Mouse (Mus musculus): ENCODE data around the gene Esd. TPM values are rescaled to one million over a fixed set of nuclear protein-coding genes. Genes with fewer than 3 reads are reported as not detected.

The Esd gene
- 353 and 357 TPM in 2 replicates for polyA plus RNA-seq (2016; fragmentation: Nextera tagmentation; extraction: Ambion mirVana)

DNA sequence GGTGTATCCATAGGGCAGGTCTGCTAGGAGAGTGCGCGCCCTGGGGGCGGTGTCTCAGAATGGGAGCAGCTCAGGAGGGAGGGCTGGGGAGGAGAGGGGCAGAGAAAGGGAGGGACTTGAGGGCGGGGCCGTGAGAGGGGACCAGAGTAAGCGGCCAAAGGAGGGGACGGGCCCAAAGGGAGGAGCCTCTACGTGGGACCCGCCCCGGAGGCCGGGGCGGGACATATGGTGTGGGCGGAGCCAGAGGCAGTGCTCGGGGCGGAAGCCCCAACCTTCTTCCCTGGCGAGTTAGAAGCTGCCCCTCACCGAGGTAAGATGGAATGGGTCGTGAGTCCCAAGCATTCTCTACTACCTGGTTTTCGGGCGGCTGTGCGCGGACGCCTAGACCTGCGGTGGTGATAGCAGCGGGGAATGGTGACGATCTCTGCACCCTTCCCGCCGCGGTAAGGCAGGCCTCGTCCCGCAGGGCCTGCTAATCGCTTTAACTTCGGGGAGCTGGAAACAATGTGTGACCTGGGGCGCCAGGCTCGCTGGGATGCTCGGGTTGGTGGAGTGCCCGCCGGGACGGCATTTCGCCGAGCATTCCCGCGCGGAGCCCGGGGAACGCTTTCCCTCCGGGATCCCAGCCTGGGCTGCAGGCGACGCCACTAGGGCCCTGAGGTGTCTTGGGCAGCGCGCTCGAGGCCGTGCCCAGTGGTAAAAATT is at the start of gene Esd:
TSS of gene Esd (plus strand) at position 219 of the 705 bp plus-strand sequence.
- Histone ChIP-seq H3K4me2 (replicated peaks) (peak within 1 kb of the TSS; percentile 49), H3K27ac (peak within 1 kb of the TSS; percentile 64), H3K9ac (peak within 1 kb of the TSS; percentile 80), H3K4me3 (peak within 1 kb of the TSS; percentile 62), H3K27me3 (no peaks in the 10 kb centered on the region), H3K4me1 (peaks cover 11% of the 10 kb centered on the region; the same call in 1 of the 2 replicates), H3K9me3 (no peaks in the 10 kb centered on the region), H3K36me3 (peaks cover 16% of the 10 kb centered on the region)
- peak; percentile 96 for ATAC-seq (ENCODE audit: insufficient number of reproducible peaks, insufficient read depth, low FRiP score, low TSS enrichment)
- under 1% methylated on average over 52 of the region's 53 CpGs for WGBS

DNA sequence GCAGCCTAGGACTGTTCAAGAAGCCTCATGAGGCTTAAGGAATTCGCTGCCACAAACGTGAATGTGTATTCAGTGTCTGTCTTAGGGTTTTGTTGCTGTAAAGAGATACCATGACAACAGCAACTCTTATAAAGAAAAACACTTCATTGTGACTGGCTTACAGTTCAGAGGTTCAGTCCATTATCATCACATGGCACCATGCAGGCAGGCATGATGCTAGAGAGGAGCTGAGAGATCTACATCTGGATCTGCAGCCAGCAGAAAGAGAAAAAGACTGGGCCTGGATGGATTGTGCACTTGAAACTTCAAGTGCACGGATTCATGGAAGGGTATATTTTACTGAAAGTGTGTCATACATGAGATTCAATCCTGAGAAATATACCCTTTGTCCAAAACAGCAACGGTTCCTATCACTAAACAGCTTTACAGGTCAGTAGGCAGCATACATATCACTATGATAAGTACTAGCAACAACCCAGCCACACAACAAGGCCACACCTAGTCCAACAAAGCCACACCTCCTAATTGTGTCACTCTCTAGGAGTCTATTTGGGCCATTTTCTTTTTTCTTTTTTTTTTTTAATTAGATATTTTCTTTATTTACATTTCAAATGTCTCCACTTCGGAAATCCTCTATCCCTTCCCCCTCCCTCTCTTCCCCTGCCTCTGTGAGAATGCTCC is 47.7 kb upstream of the Esd start:
- no peak overlapping the region for H3K9ac ChIP-seq
- H3K4me2 ChIP-seq (replicated peaks), result no peak overlapping the region
- H3K4me1 ChIP-seq, result no peaks in the 10 kb centered on the region
- ATAC-seq (ENCODE audit: insufficient number of reproducible peaks, insufficient read depth, low FRiP score, low TSS enrichment), result no peak
- WGBS, result 83% methylated on average over 5 of the region's 5 CpGs
- H3K4me3 ChIP-seq, result no peak overlapping the region
- H3K27me3 ChIP-seq, result no peaks in the 10 kb centered on the region
- H3K9me3 ChIP-seq, result no peaks in the 10 kb centered on the region
- H3K27ac ChIP-seq, result no peak overlapping the region
- H3K36me3 ChIP-seq, result no peaks in the 10 kb centered on the region

DNA sequence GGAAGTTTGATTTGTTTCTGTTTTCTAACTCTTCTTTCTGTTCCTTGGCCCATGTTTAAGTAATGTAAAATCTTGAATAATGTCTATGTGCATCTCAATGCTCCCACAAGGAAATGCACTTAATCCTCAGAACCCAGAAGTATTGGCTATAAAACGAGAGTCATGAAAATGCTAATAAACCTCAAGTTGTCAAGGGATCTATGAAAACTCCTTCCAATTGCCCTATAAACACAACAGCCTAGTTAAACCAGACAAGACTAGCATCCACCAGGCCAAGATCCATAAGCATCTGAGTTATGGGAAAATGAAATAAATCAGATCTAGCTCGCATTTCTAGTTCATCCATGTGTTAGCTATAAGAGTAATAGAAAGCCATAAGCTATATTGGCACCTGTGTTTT is 40.1 kb upstream of the Esd start:
- peaks cover 5% of the 10 kb centered on the region; the same call in 1 of the 2 replicates for H3K4me1 ChIP-seq
- H3K9me3 ChIP-seq, result no peaks in the 10 kb centered on the region
- ATAC-seq (ENCODE audit: insufficient number of reproducible peaks, insufficient read depth, low FRiP score, low TSS enrichment), result no peak
- no peaks in the 10 kb centered on the region for H3K27me3 ChIP-seq
- WGBS, result 88% methylated on average over 2 of the region's 2 CpGs
- H3K4me2 ChIP-seq (replicated peaks), result no peak overlapping the region
- no peak overlapping the region for H3K4me3 ChIP-seq
- no peaks in the 10 kb centered on the region for H3K36me3 ChIP-seq
- no peak overlapping the region for H3K9ac ChIP-seq
- H3K27ac ChIP-seq, result no peak overlapping the region

DNA sequence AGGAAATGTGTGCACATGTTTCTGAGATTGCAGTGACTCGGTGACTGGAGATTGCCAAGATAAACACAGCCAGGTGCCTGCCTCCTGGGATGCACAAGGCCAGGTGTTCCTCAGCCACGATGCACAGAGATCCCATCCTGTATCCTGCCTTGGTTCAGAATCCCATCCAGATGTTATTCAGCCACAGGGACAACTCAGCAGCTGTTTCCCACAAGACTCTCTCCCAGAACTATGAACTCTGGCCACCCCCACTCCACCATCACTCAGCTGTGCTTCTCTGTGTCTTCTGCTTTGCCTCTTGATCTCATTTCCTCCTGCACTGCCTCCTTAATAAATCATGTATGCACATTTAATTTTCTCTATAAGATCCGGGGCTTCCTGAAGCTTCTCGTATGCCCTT is 35.3 kb upstream of the Esd start:
- H3K4me2 ChIP-seq (replicated peaks), result no peak overlapping the region
- 41% methylated on average over 4 of the region's 4 CpGs for WGBS
- no peaks in the 10 kb centered on the region for H3K36me3 ChIP-seq
- H3K4me1 ChIP-seq, result peaks cover 6% of the 10 kb centered on the region; the same call in 1 of the 2 replicates
- no peaks in the 10 kb centered on the region for H3K27me3 ChIP-seq
- H3K9me3 ChIP-seq, result no peaks in the 10 kb centered on the region
- H3K4me3 ChIP-seq, result no peak overlapping the region
- ATAC-seq (ENCODE audit: insufficient number of reproducible peaks, insufficient read depth, low FRiP score, low TSS enrichment), result no peak
- H3K27ac ChIP-seq, result no peak overlapping the region
- no peak overlapping the region for H3K9ac ChIP-seq

DNA sequence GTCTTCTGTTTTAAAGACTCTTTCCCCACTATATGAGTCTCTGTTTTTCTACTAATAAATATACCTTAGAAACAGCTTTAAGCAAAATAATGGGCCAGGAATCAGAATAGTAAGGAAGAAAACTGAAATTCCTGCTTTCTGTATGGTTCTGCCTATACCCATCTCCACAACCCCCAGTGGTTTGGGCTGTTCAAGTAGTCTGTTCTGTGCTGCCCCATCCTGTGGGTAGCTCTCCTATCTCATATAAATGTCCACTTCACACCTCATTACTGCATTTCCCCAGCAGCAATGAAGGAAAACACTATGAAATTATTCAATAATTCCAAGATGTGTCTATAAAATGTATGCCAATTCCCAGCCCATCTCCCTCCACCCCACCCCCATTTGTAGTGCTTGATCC is 34.7 kb upstream of the Esd start:
- Histone ChIP-seq H3K27me3 (no peaks in the 10 kb centered on the region), H3K36me3 (no peaks in the 10 kb centered on the region), H3K27ac (no peak overlapping the region), H3K4me1 (peaks cover 6% of the 10 kb centered on the region; the same call in 1 of the 2 replicates), H3K9me3 (no peaks in the 10 kb centered on the region), H3K9ac (no peak overlapping the region), H3K4me2 (replicated peaks) (no peak overlapping the region), H3K4me3 (no peak overlapping the region)
- no peak for ATAC-seq (ENCODE audit: insufficient number of reproducible peaks, insufficient read depth, low FRiP score, low TSS enrichment)

DNA sequence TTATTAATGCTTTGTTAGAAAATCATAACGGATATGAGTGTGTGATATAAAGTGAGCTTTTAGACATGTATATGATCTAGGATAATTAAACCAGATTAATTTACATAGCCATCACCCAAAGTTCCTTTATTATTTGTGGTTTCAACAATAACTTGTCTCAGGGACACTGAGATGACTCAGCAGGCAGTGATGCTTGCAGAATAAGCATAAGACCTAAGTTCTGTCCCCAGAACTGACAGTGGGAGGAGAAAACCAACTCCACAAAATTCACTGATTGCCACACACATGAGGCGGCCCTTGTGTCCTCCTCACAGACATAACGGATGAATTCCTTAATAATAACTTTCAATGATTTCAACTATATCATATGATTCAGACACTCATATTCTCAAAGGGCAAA is 32.9 kb upstream of the Esd start:
- WGBS, result 83% methylated on average over 3 of the region's 3 CpGs
- Histone ChIP-seq H3K9ac (no peak overlapping the region), H3K4me1 (peaks cover 16% of the 10 kb centered on the region), H3K36me3 (no peaks in the 10 kb centered on the region), H3K27ac (no peak overlapping the region), H3K9me3 (no peaks in the 10 kb centered on the region), H3K27me3 (no peaks in the 10 kb centered on the region), H3K4me2 (replicated peaks) (no peak overlapping the region), H3K4me3 (no peak overlapping the region)
- ATAC-seq (ENCODE audit: insufficient number of reproducible peaks, insufficient read depth, low FRiP score, low TSS enrichment), result no peak

DNA sequence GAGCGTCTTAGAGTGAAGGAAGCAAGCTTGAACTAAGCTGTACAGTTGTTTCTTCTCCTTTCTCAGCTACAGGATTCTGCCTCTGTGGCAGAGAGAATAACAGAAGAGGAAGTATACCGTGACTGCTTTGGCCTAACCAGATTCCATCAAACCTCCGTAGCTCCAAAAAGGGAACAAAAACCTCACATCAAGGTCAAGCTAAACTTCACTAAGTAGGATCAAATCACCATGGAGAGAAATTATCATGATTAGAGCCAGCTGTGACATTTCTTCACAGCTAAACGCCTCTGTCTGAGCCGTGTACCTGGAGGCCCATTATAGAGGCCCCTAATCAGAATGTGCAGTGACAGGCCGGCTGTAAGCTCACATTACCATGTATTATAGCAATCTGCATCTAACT is 28.2 kb upstream of the Esd start:
- WGBS, result 17% methylated on average over 6 of the region's 6 CpGs
- no peaks in the 10 kb centered on the region for H3K27me3 ChIP-seq
- peaks cover 10% of the 10 kb centered on the region for H3K4me1 ChIP-seq
- H3K9me3 ChIP-seq, result no peaks in the 10 kb centered on the region
- H3K9ac ChIP-seq, result no peak overlapping the region
- no peak overlapping the region for H3K4me2 ChIP-seq (replicated peaks)
- H3K27ac ChIP-seq, result peak overlapping the region; percentile 61
- no peak for ATAC-seq (ENCODE audit: insufficient number of reproducible peaks, insufficient read depth, low FRiP score, low TSS enrichment)
- H3K4me3 ChIP-seq, result no peak overlapping the region
- no peaks in the 10 kb centered on the region for H3K36me3 ChIP-seq

DNA sequence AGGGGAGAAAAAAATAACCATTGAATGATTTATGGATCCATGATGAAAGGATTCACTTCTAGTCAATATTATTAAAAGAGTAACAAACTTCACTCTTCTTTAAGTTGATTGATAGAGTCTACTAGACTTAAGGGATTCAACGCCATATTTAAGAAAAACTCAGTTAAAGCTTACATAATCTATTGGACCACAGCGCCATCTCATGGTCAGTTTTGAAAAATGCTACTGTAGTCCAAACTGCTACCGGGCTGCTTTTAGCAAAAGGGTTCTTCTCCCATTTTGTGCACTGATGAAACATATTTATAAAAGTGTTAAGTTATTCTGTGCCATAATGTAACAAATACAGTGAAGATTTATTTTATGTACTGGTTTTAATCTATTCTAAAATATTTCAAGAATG is 23.0 kb upstream of the Esd start:
- H3K27me3 ChIP-seq, result no peaks in the 10 kb centered on the region
- no peak overlapping the region for H3K4me2 ChIP-seq (replicated peaks)
- H3K4me3 ChIP-seq, result no peak overlapping the region
- ATAC-seq (ENCODE audit: insufficient number of reproducible peaks, insufficient read depth, low FRiP score, low TSS enrichment), result no peak
- H3K36me3 ChIP-seq, result no peaks in the 10 kb centered on the region
- WGBS, result 20% methylated on average over 3 of the region's 3 CpGs
- H3K27ac ChIP-seq, result no peak overlapping the region
- no peak overlapping the region for H3K9ac ChIP-seq
- H3K4me1 ChIP-seq, result peaks cover 1% of the 10 kb centered on the region; the same call in 1 of the 2 replicates
- no peaks in the 10 kb centered on the region for H3K9me3 ChIP-seq

DNA sequence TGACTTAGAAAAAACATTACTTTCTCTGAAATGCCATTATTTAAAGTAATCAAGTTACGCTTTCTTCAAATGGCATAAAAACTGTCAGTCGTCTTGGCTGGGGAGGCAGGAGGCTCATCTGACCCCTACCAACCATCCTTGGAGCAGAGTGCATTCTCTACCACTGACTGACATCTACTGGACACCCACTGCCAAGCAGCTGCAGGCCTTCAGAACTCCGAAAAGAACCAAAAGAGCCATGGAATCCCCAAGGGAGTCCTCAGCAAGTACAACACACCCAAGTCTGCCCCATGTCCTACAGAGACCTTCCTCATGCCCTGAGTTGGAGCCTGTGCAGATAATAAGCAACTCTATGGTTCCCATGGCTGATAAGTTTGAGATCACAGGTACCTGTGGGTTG is 8.6 kb upstream of the Esd start:
- no peaks in the 10 kb centered on the region for H3K9me3 ChIP-seq
- H3K4me2 ChIP-seq (replicated peaks), result no peak overlapping the region
- H3K27ac ChIP-seq, result no peak overlapping the region
- H3K4me3 ChIP-seq, result no peak overlapping the region
- ATAC-seq (ENCODE audit: insufficient number of reproducible peaks, insufficient read depth, low FRiP score, low TSS enrichment), result no peak
- WGBS, result 71% methylated on average over 3 of the region's 3 CpGs
- no peak overlapping the region for H3K9ac ChIP-seq
- H3K4me1 ChIP-seq, result no peaks in the 10 kb centered on the region
- H3K36me3 ChIP-seq, result no peaks in the 10 kb centered on the region
- 0 out of 2 replicates have a peak, but pooled peaks cover 2% of the 10 kb centered on the region for H3K27me3 ChIP-seq

DNA sequence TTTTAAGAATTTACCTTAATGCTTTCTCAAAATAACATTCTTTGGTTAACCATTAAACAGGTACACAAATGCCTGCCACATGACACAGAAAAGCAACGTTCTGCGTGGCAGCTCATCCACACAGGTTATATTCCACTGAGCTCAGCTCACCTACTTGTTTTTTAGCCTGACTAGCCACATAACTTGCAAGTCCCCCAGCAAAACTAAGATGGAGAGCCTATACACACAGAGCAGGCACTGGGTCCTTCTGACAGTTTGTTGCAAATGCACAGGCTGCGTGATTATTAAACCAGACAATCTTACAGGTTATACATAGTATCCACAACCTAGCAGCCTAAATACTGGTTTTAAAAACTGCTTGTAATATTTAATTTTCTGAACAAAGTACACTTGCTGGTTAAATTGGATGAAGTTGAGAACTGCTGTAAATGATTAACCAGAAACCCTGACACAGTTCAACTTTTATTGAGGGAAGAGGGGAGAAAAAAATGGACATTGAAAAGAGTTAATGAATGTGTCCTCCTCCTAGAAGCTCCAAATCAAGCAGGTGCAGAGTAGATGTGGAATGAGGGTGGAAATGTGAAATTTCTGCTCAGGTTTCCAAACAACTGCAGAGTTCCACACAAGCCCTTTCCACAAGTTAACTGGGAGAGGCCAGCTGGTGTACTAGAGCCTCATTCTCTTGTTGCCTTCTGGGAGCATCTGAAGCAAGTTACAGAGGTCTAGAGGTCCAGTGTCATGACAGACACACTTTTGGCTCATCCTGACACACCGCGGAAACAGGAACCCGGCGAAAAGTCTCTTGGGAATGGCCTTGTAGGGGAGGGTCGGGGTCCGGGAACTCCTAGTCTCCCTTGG is 647 bp upstream of the Esd start:
- Histone ChIP-seq H3K4me2 (replicated peaks) (peak overlapping the region; percentile 49), H3K27ac (no peak overlapping the region), H3K27me3 (no peaks in the 10 kb centered on the region), H3K9ac (no peak overlapping the region), H3K4me1 (peaks cover 11% of the 10 kb centered on the region; the same call in 1 of the 2 replicates), H3K9me3 (no peaks in the 10 kb centered on the region), H3K4me3 (peak overlapping the region; percentile 62), H3K36me3 (peaks cover 8% of the 10 kb centered on the region; the same call in 1 of the 2 replicates)
- ATAC-seq (ENCODE audit: insufficient number of reproducible peaks, insufficient read depth, low FRiP score, low TSS enrichment), result peak; percentile 62; the same call in 1 of the 2 replicates
- 30% methylated on average over 9 of the region's 9 CpGs for WGBS

DNA sequence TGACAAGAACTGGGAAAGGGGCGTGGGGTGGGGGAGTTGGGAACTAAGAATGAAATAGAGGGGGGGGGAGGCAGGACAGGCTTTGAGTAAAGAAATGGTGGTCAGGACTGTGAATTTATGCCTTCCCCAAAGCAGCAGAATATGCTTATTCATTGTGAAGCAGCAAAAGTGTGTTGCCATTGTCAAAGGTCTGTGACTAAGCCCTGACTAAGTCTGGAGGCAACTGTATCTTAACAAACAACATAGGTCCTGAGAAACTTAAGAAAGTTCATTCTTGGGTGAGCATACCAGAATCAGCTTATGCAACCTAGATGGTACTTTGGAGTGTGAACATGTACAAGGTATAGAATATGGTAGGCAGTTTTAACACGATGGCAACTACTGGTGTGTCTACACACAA is 1.3 kb downstream of the Esd start:
- H3K4me2 ChIP-seq (replicated peaks), result peak overlapping the region; percentile 49
- WGBS, result 73% methylated on average over 2 of the region's 2 CpGs
- peaks cover 19% of the 10 kb centered on the region for H3K36me3 ChIP-seq
- peak overlapping the region; percentile 62; the same call in 1 of the 2 replicates for H3K4me3 ChIP-seq
- no peak overlapping the region for H3K27ac ChIP-seq
- no peaks in the 10 kb centered on the region for H3K9me3 ChIP-seq
- peak overlapping the region; percentile 39; the same call in 1 of the 2 replicates for H3K9ac ChIP-seq
- ATAC-seq (ENCODE audit: insufficient number of reproducible peaks, insufficient read depth, low FRiP score, low TSS enrichment), result no peak
- no peaks in the 10 kb centered on the region for H3K27me3 ChIP-seq
- peaks cover 11% of the 10 kb centered on the region; the same call in 1 of the 2 replicates for H3K4me1 ChIP-seq

All from embryonic facial prominence, embryonic 12.5 days (tissue).